Mouse (Mus musculus) heart, adult 18-20 months (tissue): ENCODE results near the gene Tmx1. TPM values are rescaled to one million over a fixed set of nuclear protein-coding genes. Genes with fewer than 3 reads are reported as not detected.

Source experiments
- DNase-seq, 2 experiments: peaks; one replicate each; pipeline ENCODE4 v3.0.0; 2021 to 2022; ENCODE audit warnings: mixed read lengths in 1 of 2
- long read RNA-seq, 2 experiments: library from polyadenylated mRNA; stranded (forward); transcript quantifications; one replicate each; pipeline ENCODE4 v2.0.0; 2021
- total RNA-seq, 2 experiments: library from RNA; stranded (reverse); gene quantifications; 2 replicates each; pipeline ENCODE4 v1.2.3; 2021

Gene Tmx1
- total RNA-seq, result 10 to 100 TPM; 29.3 to 33.9 TPM
- long read RNA-seq, experiment 1, transcript Tmx1-201 (8 exons, 2,795 nt), result major isoform, 19 of 28 reads
- long read RNA-seq, experiment 1, partial matches to known transcripts, result 0 of 28 reads
- long read RNA-seq, experiment 1, other reads (novel, unspliced or antisense), result 9 of 28 reads
- long read RNA-seq, experiment 2, transcript Tmx1-201 (8 exons, 2,795 nt), result major isoform, 6 of 17 reads
- long read RNA-seq, experiment 2, partial matches to known transcripts, result 2 of 17 reads
- long read RNA-seq, experiment 2, other reads (novel, unspliced or antisense), result 9 of 17 reads

GRCm38 (mm10) chr12:70452726-70453645 is at the start of gene Tmx1:
Gene Tmx1, plus strand, starts transcription at chr12:70453095.
- DNase-seq, result peak; percentile 98 to 99

GRCm38 (mm10) chr12:70404327-70404726 is 48.6 kb upstream of the Tmx1 start:
- DNase-seq, result no peak

- DNase-seq, result no peak
These were observed 44.5 kb upstream of the Tmx1 start for GRCm38 (mm10) chr12:70408396-70408795.

- no peak for DNase-seq
These were observed 43.3 kb upstream of the Tmx1 start for GRCm38 (mm10) chr12:70409600-70409999.

- DNase-seq, result peak in 1 of 2 experiments; percentile 11
These were observed 32.7 kb upstream of the Tmx1 start for GRCm38 (mm10) chr12:70420216-70420615.

- no peak for DNase-seq
These were observed 31.9 kb upstream of the Tmx1 start for GRCm38 (mm10) chr12:70421028-70421427.

GRCm38 (mm10) chr12:70422322-70423118 is 30.4 kb upstream of the Tmx1 start:
- DNase-seq, result no peak

- DNase-seq, result no peak
These were observed 25.0 kb upstream of the Tmx1 start for GRCm38 (mm10) chr12:70427885-70428284.

GRCm38 (mm10) chr12:70429637-70430036 is 23.3 kb upstream of the Tmx1 start:
- DNase-seq, result no peak

- DNase-seq, result peak in 1 of 2 experiments; percentile 62
These were observed 22.5 kb upstream of the Tmx1 start for GRCm38 (mm10) chr12:70430307-70430950.

GRCm38 (mm10) chr12:70431428-70431827 is 21.5 kb upstream of the Tmx1 start:
- no peak for DNase-seq

- no peak for DNase-seq
These were observed 2.9 kb upstream of the Tmx1 start for GRCm38 (mm10) chr12:70449961-70450360.

GRCm38 (mm10) chr12:70451533-70451932 is 1.4 kb upstream of the Tmx1 start:
- no peak for DNase-seq

GRCm38 (mm10) chr12:70452143-70452542 is 752 bp upstream of the Tmx1 start:
- no peak for DNase-seq

- no peak for DNase-seq
These were observed 2.3 kb downstream of the Tmx1 start for GRCm38 (mm10) chr12:70455226-70455625.

- peak in 1 of 2 experiments; percentile 35 for DNase-seq
These were observed 6.7 kb downstream of the Tmx1 start for GRCm38 (mm10) chr12:70459546-70459945.

GRCm38 (mm10) chr12:70464016-70464415 is 11.1 kb downstream of the Tmx1 start:
- DNase-seq, result peak; percentile 29 to 55

- DNase-seq, result no peak
These were observed 22.4 kb downstream of the Tmx1 start for GRCm38 (mm10) chr12:70475336-70475735.

GRCm38 (mm10) chr12:70476884-70477576 is 24.1 kb downstream of the Tmx1 start:
- no peak for DNase-seq

- peak; percentile 52 to 66 for DNase-seq
These were observed 24.8 kb downstream of the Tmx1 start for GRCm38 (mm10) chr12:70477593-70478287.

GRCm38 (mm10) chr12:70485956-70486355 is 33.1 kb downstream of the Tmx1 start:
- no peak for DNase-seq
